Mouse (Mus musculus): ENCODE measurements at regions not wholly inside any gene's neighbourhood (a gene's known extent, or its start where the extent isn't known, plus 50 kb on each side); places are given as distances from the start of the nearest gene placed in this dataset.
"Not testable (repeated sequence)": the region's sequence is repeated elsewhere in the genome, so short reads cannot be mapped to it uniquely, and the experiment has no call there.

- no peak for DNase-seq (ENCODE audit: low spot score)
These were observed 378.5 kb upstream of the Meis2 start for GRCm38 (mm10) chr2:116444163-116444562.

GRCm38 (mm10) chr2:116440252-116440651 lies 374.6 kb upstream of the Meis2 start:
- no peak for DNase-seq (ENCODE audit: low spot score)

- no peak for DNase-seq (ENCODE audit: low spot score)
These were observed 367.8 kb upstream of the Meis2 start for GRCm38 (mm10) chr2:116433481-116433880.

GRCm38 (mm10) chr2:116424131-116424530 lies 358.5 kb upstream of the Meis2 start:
- DNase-seq (ENCODE audit: low spot score), result no peak

- no peak for DNase-seq (ENCODE audit: low spot score)
These were observed 352.0 kb upstream of the Meis2 start for GRCm38 (mm10) chr2:116417428-116418195.

- DNase-seq (ENCODE audit: low spot score), result no peak
These were observed 350.1 kb upstream of the Meis2 start for GRCm38 (mm10) chr2:116415742-116416141.

GRCm38 (mm10) chr2:116402113-116402512 lies 336.5 kb upstream of the Meis2 start:
- DNase-seq (ENCODE audit: low spot score), result no peak

GRCm38 (mm10) chr2:116399966-116400365 lies 334.3 kb upstream of the Meis2 start:
- DNase-seq (ENCODE audit: low spot score), result no peak

- DNase-seq (ENCODE audit: low spot score), result no peak
These were observed 303.2 kb upstream of the Meis2 start for GRCm38 (mm10) chr2:116368811-116369210.

GRCm38 (mm10) chr2:116364136-116364535 lies 298.5 kb upstream of the Meis2 start:
- DNase-seq (ENCODE audit: low spot score), result no peak

- DNase-seq (ENCODE audit: low spot score), result no peak
These were observed 292.5 kb upstream of the Meis2 start for GRCm38 (mm10) chr2:116358145-116358544.

GRCm38 (mm10) chr2:116348530-116348914 lies 282.9 kb upstream of the Meis2 start:
- DNase-seq (ENCODE audit: low spot score), result no peak

- no peak for DNase-seq (ENCODE audit: low spot score)
These were observed 282.3 kb upstream of the Meis2 start for GRCm38 (mm10) chr2:116347827-116348529.

GRCm38 (mm10) chr2:116331801-116332200 lies 266.2 kb upstream of the Meis2 start:
- no peak for DNase-seq (ENCODE audit: low spot score)

GRCm38 (mm10) chr2:116322039-116322770 lies 256.6 kb upstream of the Meis2 start:
- DNase-seq (ENCODE audit: low spot score), result no peak

- no peak for DNase-seq (ENCODE audit: low spot score)
These were observed 233.9 kb upstream of the Meis2 start for GRCm38 (mm10) chr2:116299551-116299950.

- no peak for DNase-seq (ENCODE audit: low spot score)
These were observed 224.2 kb upstream of the Meis2 start for GRCm38 (mm10) chr2:116289886-116290285.

- not testable (repeated sequence) for DNase-seq (ENCODE audit: low spot score)
These were observed 177.6 kb upstream of the Meis2 start for GRCm38 (mm10) chr2:116243191-116243590.

GRCm38 (mm10) chr2:116236731-116237130 lies 171.1 kb upstream of the Meis2 start:
- DNase-seq (ENCODE audit: low spot score), result no peak

- no peak for DNase-seq (ENCODE audit: low spot score)
These were observed 167.2 kb upstream of the Meis2 start for GRCm38 (mm10) chr2:116232793-116233192.

- peak; percentile 34 for DNase-seq (ENCODE audit: low spot score)
These were observed 150.8 kb upstream of the Meis2 start for GRCm38 (mm10) chr2:116216418-116216817.

GRCm38 (mm10) chr2:116201248-116202223 lies 135.9 kb upstream of the Meis2 start:
- DNase-seq (ENCODE audit: low spot score), result no peak

All from testis, postnatal 14 days (tissue).